Comparison of ENCODE assay signal across 8 mouse cellular contexts in the genomic region with DNA sequence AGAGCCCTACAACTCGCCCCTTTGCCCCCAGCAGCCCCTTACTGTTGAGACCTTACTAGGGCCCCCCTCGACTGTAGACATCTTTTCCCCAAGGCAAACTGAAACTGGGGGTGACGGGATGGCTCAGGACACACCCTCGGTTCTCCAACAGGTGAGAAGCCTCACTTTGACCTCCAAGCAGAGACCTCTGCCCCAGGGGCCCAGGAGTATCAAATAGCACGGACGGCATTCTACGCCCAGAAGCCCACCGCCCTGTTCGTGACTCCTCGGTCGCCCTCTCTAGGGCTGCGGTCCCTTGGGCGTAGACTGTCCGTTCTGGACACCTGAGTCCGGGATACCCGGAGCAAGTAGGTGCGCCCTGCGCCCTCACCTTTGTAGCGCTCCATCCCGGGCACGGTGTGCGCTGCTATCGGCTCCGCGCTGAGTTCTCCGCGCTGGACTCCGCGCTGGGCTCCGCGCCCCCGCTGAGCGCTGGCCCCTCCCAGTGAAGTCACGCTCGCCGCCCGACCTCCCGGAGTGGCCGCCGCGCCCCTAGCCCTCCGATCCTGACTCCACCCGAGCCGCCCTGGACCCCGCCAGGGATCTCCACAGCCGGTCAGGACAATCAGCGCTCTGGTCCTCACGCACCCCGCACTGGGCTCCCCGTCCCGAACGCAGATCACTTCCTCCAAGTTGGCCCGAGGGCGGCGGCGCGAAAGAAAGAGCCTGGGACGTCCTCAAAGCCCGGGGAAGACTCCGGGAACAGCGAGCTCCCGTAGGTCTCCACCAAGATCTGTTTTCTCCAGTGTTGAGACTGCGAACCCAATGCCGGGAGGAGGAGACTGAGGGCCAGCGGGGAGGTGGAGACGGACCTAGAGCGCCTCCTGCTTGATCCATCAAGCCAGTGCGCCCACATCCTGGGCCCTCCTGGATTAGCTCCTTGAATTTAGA. TPM values are rescaled to one million over a fixed set of nuclear protein-coding genes. Genes with fewer than 3 reads are reported as not detected.
DNase-seq lines count a peak whose midpoint lies in the region; ATAC-seq and TF ChIP-seq lines count a peak whose summit lies in the region.

Afap1l2 (minus strand) TSS at position 448 of the 930 bp plus-strand sequence.

- DNase-seq in testis, postnatal 14 days (ENCODE audit: low spot score), result no peak
- DNase-seq in cerebellum, postnatal 25 days, result peak; percentile 89 to 91
- DNase-seq in gastrocnemius, postnatal 36 days, result peak; percentile 50 to 57

- no peak within 1 kb of the TSS for H3K27ac ChIP-seq in testis, adult 2 months (ENCODE audit: control insufficient read depth, insufficient read depth, low read depth, low read length)
- H3K27ac ChIP-seq in intestine, embryonic 15.5 days, result 0 out of 2 replicates have a peak within 1 kb of the TSS, but pooled peaks have one; percentile 33
- H3K27ac ChIP-seq in limb, embryonic 15.5 days, result no peak within 1 kb of the TSS

- H3K36me3 ChIP-seq in testis, adult 2 months (ENCODE audit: control insufficient read depth, insufficient read depth, low read length), result no peaks in the 10 kb centered on the region
- no peaks in the 10 kb centered on the region for H3K36me3 ChIP-seq in intestine, embryonic 15.5 days
- H3K36me3 ChIP-seq in limb, embryonic 15.5 days, result no peaks in the 10 kb centered on the region
- no peaks in the 10 kb centered on the region for H3K36me3 ChIP-seq in myocyte (ENCODE audit: control insufficient read depth, insufficient read depth)

- H3K79me2 ChIP-seq in myocyte (ENCODE audit: control insufficient read depth, insufficient read depth), result no peaks in the 10 kb centered on the region

- 2% methylated on average over 68 of the region's 68 CpGs for WGBS in intestine, embryonic 15.5 days
- WGBS in limb, embryonic 15.5 days, result 2% methylated on average over 68 of the region's 68 CpGs

- H3K9me3 ChIP-seq in intestine, embryonic 15.5 days, result no peaks in the 10 kb centered on the region
- H3K9me3 ChIP-seq in limb, embryonic 15.5 days, result no peaks in the 10 kb centered on the region

- peak within 1 kb of the TSS; percentile 2 for H3ac ChIP-seq in myocyte (ENCODE audit: control insufficient read depth, insufficient read length)

- H3K27me3 ChIP-seq in testis, adult 2 months (ENCODE audit: control insufficient read depth, insufficient read depth, low read length), result no peaks in the 10 kb centered on the region
- peaks cover 8% of the 10 kb centered on the region; the same call in 1 of the 2 replicates for H3K27me3 ChIP-seq in intestine, embryonic 15.5 days (replicated peaks)
- peaks cover 16% of the 10 kb centered on the region for H3K27me3 ChIP-seq in limb, embryonic 15.5 days
- H3K27me3 ChIP-seq in myocyte (ENCODE audit: control insufficient read depth, insufficient read depth, insufficient read length), result no peaks in the 10 kb centered on the region

- peak within 1 kb of the TSS; percentile 82 for H3K4me2 ChIP-seq in intestine, embryonic 15.5 days (replicated peaks)
- H3K4me2 ChIP-seq in limb, embryonic 15.5 days, result peak within 1 kb of the TSS; percentile 93
- peak within 1 kb of the TSS; percentile 82 for H3K4me2 ChIP-seq in myocyte (ENCODE audit: low read depth)

- TF ChIP-seq CTCF in testis, adult 2 months (IDR thresholded peaks at IDR 0.05; ENCODE audit: control insufficient read depth, insufficient read depth, insufficient replicate concordance, low read depth, low read length), result peak; percentile 48; the same call in 1 of the 2 replicates

- peak within 1 kb of the TSS; percentile 52 for H3K9ac ChIP-seq in intestine, embryonic 15.5 days
- H3K9ac ChIP-seq in limb, embryonic 15.5 days, result peak within 1 kb of the TSS; percentile 45

- intact Hi-C loops in gastrocnemius, postnatal 36 days (cut with DNase I), result loop anchor here (2.0 kb wide), 1 partner anchor 89 kb away; no protein-coding TSS in a partner anchor

- peak within 1 kb of the TSS; percentile 73 for H3K4me3 ChIP-seq in testis, adult 2 months (ENCODE audit: control insufficient read depth, low read depth, low read length)
- H3K4me3 ChIP-seq in intestine, embryonic 15.5 days (replicated peaks), result peak within 1 kb of the TSS; percentile 50
- H3K4me3 ChIP-seq in limb, embryonic 15.5 days, result peak within 1 kb of the TSS; percentile 51
- H3K4me3 ChIP-seq in myocyte, result peak within 1 kb of the TSS; percentile 80

- peak; percentile 80 for ATAC-seq in intestine, embryonic 15.5 days
- ATAC-seq in limb, embryonic 15.5 days (ENCODE audit: insufficient number of reproducible peaks, low FRiP score, low TSS enrichment, low read depth), result peak; percentile 40; the same call in 1 of the 2 replicates
- no peak for ATAC-seq in megakaryocyte-erythroid progenitor cell, adult 5-6 weeks (replicated peaks; ENCODE audit: low FRiP score, low TSS enrichment, poor library complexity, severe bottlenecking)

- H3K4me1 ChIP-seq in testis, adult 2 months (ENCODE audit: control insufficient read depth, insufficient read depth, low read length), result no peaks in the 10 kb centered on the region; the same call in none of the 2 replicates
- peaks cover 23% of the 10 kb centered on the region for H3K4me1 ChIP-seq in intestine, embryonic 15.5 days (replicated peaks)
- peaks cover 35% of the 10 kb centered on the region for H3K4me1 ChIP-seq in limb, embryonic 15.5 days

- TF ChIP-seq POLR2A in testis, adult 2 months (IDR thresholded peaks at IDR 0.05; ENCODE audit: control insufficient read depth, low read depth, low read length), result no peak
- peak; percentile 60 for TF ChIP-seq POLR2A in myocyte (IDR thresholded peaks at IDR 0.05; ENCODE audit: insufficient read length, low read depth)

TF ChIP-seq in myocyte, 11 proteins besides CTCF, POLR2A, EP300 and RAD21:
- no peak for TF ChIP-seq MYOG (IDR thresholded peaks at IDR 0.05; ENCODE audit: control insufficient read depth in 1 of 3, insufficient read depth in 1 of 3, insufficient read length in 2 of 3, low read depth in 2 of 3)
- TF ChIP-seq POLR2AphosphoS2 (IDR thresholded peaks at IDR 0.05; ENCODE audit: insufficient read length, low read depth), result peak; percentile 30
TF ChIP-seq in myocyte: peak in this region for 1.

RNA-seq across cellular contexts. Expression of gene Afap1l2, which starts in this region (rescaled TPM):
- polyA plus RNA-seq in testis, adult 2 months (2012; rRNA removed), result 0.51 and 0.87 TPM in 2 replicates
- total RNA-seq in gastrocnemius, postnatal 36 days (2021), result 1 to 10 TPM; 1.6 to 2.2 TPM
- 18.3 and 18.4 TPM in 2 replicates for polyA plus RNA-seq in intestine, embryonic 15.5 days (2015; fragmentation: Nextera tagmentation; extraction: Ambion mirVana)
- 12.0 and 12.9 TPM in 2 replicates for polyA plus RNA-seq in limb, embryonic 15.5 days (2015; fragmentation: Nextera tagmentation; extraction: Ambion mirVana)
- 15.2 TPM for polyA plus RNA-seq in myocyte (2012; fragmentation: generic; extraction: Trizol)
- total RNA-seq in megakaryocyte-erythroid progenitor cell, adult 5-6 weeks (2014; fragmentation: Nextera tagmentation), result not detected in 2 replicates
- 0.47 TPM in 1 of 2 replicates, not detected in the other for total RNA-seq in megakaryocyte-erythroid progenitor cell, adult 5-6 weeks (2017)
